Mouse (Mus musculus): ENCODE measurements around the gene Gm38431.

DNA sequence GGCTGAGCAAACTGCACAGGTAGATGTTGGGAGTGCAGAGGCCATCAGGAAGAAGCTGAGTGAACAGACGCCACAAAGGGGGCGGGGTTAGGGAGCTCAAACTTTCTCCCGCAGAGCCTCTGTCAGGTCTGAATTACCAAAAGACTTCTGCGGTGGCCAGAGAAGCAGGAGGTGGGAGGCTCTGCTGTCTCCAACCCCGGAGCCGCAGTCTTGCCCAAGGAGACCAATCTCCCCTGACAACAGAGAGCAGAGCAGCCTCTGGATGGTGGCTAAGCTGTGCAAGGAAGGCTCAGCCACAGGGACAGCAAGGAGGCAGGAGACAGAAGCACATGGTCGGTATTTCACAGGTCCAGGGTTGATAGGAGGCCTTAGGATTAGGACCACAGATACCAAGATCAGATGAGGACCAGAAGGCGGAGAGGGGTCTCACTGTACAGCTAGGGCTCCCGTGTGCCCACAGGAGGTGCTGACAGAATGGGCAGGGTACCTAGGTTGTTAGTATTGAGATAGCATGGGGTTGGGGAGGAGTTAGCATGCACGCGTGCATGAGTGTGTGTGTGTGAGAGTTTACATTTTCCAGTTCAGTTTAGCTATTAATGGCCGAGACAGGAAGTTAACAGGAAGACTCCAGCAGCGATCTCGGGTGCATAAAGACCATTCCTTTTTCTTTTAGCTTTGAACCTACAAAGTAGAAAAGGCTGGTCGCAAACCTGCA is 8.8 kb upstream of the Gm38431 start:
- no peak for TF ChIP-seq CTCF (conservative IDR thresholded peaks at IDR 0.05; ENCODE audit: low read length)
- no peak for TF ChIP-seq NANOG (IDR thresholded peaks at IDR 0.05; ENCODE audit: borderline replicate concordance, low read length)

Data from E14TG2a.4 (cell line).